In the genomic region with DNA sequence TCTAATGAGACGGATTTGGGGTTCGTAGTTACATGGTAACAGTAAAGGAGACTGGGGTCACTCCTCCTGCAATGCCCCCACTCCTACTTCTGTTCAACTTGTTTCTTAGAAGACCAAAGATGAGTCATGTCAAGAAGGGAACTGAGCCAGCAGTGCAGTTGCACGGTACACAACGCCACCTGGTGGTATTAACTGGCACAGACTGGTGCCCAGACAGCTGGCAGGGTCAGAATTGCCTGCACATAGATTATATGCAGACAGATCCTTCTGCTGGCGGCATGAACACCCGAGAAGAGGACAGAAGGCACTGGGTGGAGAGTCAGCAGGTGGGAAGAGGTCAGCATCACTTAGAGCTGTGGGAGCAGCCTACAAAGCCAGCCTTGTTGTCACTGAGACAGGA, we compare ENCODE assay signal across 9 mouse cellular contexts.
DNase-seq lines count a peak whose midpoint lies in the region; ATAC-seq and TF ChIP-seq lines count a peak whose summit lies in the region.
"Had no signal": no experiment of that assay in that cellular context is flagged by ENCODE, and none has a peak within 500 bp of the region (broad histone marks: within the 10 kb centered on the region; RNA-seq: fewer than 3 reads in every experiment).

No protein-coding gene starts in this region.

- no peak for TF ChIP-seq POLR2A in heart, adult 2 months (IDR thresholded peaks at IDR 0.05; ENCODE audit: insufficient read depth, low read depth, low read length)

- intact Hi-C loops in heart, adult 2 months (cut with DNase I), result loop anchor here (1.0 to 5.0 kb wide), 2 partner anchors 92 to 237 kb away; no protein-coding TSS in a partner anchor

- no peaks in the 10 kb centered on the region for H3K9me3 ChIP-seq in forebrain, embryonic 10.5 days
- H3K9me3 ChIP-seq in forebrain, embryonic 15.5 days, result no peaks in the 10 kb centered on the region
- H3K9me3 ChIP-seq: liver, embryonic 15.5 days had no signal

- H3K4me2 ChIP-seq in forebrain, embryonic 15.5 days (replicated peaks), result no peak overlapping the region
- H3K4me2 ChIP-seq: liver, embryonic 15.5 days had no signal

- H3K79me2 ChIP-seq in heart, adult 2 months (replicated peaks; ENCODE audit: control insufficient read depth, insufficient read depth, low read length), result no peaks in the 10 kb centered on the region

- peak overlapping the region; percentile 38 for H3K4me3 ChIP-seq in forebrain, embryonic 10.5 days
- H3K4me3 ChIP-seq in forebrain, embryonic 15.5 days, result no peak overlapping the region
- no peak overlapping the region for H3K4me3 ChIP-seq in heart, adult 2 months
- H3K4me3 ChIP-seq: liver, embryonic 15.5 days had no signal

- H3K9ac ChIP-seq in forebrain, embryonic 15.5 days (replicated peaks), result no peak overlapping the region
- H3K9ac ChIP-seq in heart, adult 2 months (ENCODE audit: low read depth, low read length), result no peak overlapping the region
- H3K9ac ChIP-seq: liver, embryonic 15.5 days had no signal

- 16% methylated on average over 6 of the region's 6 CpGs for WGBS in forebrain, embryonic 10.5 days
- 13% methylated on average over 6 of the region's 6 CpGs for WGBS in forebrain, embryonic 15.5 days
- 15% methylated on average over 6 of the region's 6 CpGs for WGBS in heart, adult 2 months

- TF ChIP-seq EP300 in heart, adult 2 months (IDR thresholded peaks at IDR 0.05; ENCODE audit: insufficient read depth, low read depth, low read length), result 0 out of 2 replicates have a peak, but pooled peaks have one; percentile 24

- TF ChIP-seq CTCF in heart, adult 2 months (IDR thresholded peaks at IDR 0.05), result peak; percentile 87

- peaks cover 71% of the 10 kb centered on the region for H3K4me1 ChIP-seq in forebrain, embryonic 10.5 days
- peaks cover 53% of the 10 kb centered on the region for H3K4me1 ChIP-seq in forebrain, embryonic 15.5 days
- H3K4me1 ChIP-seq in heart, adult 2 months (ENCODE audit: control insufficient read depth, insufficient read depth, low read length), result no peaks in the 10 kb centered on the region; the same call in 1 of the 2 replicates
- H3K4me1 ChIP-seq: liver, embryonic 15.5 days had no signal

- peak; percentile 66 for DNase-seq in forebrain, embryonic 10.5 days (ENCODE audit: extremely low spot score, low spot score)
- DNase-seq in adipocyte (ENCODE audit: low spot score), result peak; percentile 59
- DNase-seq in embryo, embryonic 10.5 days (ENCODE audit: low spot score), result peak; percentile 83
- DNase-seq in heart, adult 2 months, result peak; percentile 63 to 78
- DNase-seq in layer of hippocampus, adult 18-20 months (ENCODE audit: low spot score in 2 of 2), result peak; percentile 64 to 89
- peak; percentile 64 for DNase-seq in lung, postnatal 25 days (ENCODE audit: low spot score)
- DNase-seq in right cerebral cortex, adult 18-20 months, result peak; percentile 76

- H3K27me3 ChIP-seq in forebrain, embryonic 10.5 days (ENCODE audit: poor library complexity, severe bottlenecking), result peaks cover 46% of the 10 kb centered on the region
- no peaks in the 10 kb centered on the region for H3K27me3 ChIP-seq in forebrain, embryonic 15.5 days
- peaks cover 2% of the 10 kb centered on the region; the same call in 1 of the 2 replicates for H3K27me3 ChIP-seq in heart, adult 2 months (ENCODE audit: control insufficient read depth, insufficient read depth, low read length)

- no peak overlapping the region for H3K27ac ChIP-seq in forebrain, embryonic 10.5 days
- no peak overlapping the region for H3K27ac ChIP-seq in forebrain, embryonic 15.5 days (replicated peaks)
- H3K27ac ChIP-seq in heart, adult 2 months, result no peak overlapping the region
- H3K27ac ChIP-seq: liver, embryonic 15.5 days had no signal

- no peaks in the 10 kb centered on the region for H3K36me3 ChIP-seq in forebrain, embryonic 10.5 days (replicated peaks)
- H3K36me3 ChIP-seq in forebrain, embryonic 15.5 days, result no peaks in the 10 kb centered on the region
- no peaks in the 10 kb centered on the region for H3K36me3 ChIP-seq in heart, adult 2 months (ENCODE audit: control insufficient read depth, insufficient read depth, low read length)
- H3K36me3 ChIP-seq: liver, embryonic 15.5 days had no signal

- no peak for ATAC-seq in forebrain, embryonic 15.5 days (replicated peaks)
